Mouse (Mus musculus): Measurements from ENCODE around the gene Gm13083. TPM values are rescaled to one million over a fixed set of nuclear protein-coding genes. Genes with fewer than 3 reads are reported as not detected.
"Not testable (repeated sequence)": the region's sequence is repeated elsewhere in the genome, so short reads cannot be mapped to it uniquely, and the experiment has no call there.

Gm13083 gene
- total RNA-seq (2021) = not detected
- long read RNA-seq, experiment 1 = 0 reads
- long read RNA-seq, experiment 2 = 0 reads

DNA sequence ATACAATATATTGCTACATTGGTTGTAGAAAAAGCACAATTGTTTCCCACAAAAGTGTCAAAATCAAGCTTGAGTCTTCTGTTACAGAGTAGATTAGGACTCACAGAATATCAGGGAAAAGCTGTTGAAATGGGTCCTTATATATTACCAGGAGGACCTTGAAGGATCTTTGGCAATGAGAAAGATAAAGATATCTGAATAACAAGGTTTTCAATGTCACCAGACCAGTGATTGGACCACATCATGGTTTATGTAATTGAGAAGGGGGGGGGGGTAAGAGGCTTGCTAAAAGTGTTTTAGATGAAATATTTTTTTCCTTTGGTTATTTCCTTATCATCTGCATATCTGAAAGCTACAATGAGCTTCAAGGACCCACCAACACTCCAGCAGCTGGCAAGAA, at the start of gene Gm13083:
Gm13083 (plus strand) TSS at position 301 of the 400 bp plus-strand sequence.
- not testable (repeated sequence) for DNase-seq

DNA sequence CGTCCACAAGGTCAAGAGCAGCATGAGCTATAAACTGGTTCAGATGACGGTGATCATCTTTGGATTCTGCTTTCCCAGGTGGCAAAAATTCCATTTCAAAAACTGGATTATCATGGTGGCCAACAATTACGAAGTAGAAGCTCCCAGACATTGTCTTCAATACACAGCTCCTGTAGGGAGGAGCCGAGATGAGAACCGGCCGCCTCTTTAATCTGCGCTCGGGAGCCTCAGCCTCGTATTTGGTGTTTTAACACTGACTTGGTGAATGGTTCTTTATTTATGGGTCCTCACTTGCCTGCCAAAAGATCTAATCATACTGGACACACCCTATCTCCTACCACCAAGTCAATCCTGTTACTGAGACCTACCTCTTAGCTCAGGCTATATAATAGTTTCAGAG, 2.9 kb upstream of the Gm13083 start:
- not testable (repeated sequence) for DNase-seq

DNA sequence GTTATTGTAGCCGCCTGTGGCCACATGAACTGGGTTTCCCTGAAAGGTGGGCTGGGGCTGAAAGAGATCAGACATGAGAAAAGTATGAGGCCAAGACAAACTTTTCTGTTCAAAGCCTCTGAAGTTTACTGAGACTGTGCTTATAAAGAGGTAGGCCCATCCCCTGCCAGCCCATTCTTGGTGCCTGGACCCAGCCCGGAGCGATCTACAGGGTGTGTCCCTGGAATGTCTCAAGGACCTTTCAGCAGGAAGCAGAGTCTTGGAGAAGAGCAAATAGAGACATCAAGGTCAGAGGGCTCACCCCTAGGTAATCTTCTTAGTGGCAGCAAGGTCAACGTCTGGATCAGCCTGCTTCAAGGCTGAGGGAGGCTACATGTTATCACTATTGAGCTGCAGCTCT, 3.3 kb downstream of the Gm13083 start:
- not testable (repeated sequence) for DNase-seq

DNA sequence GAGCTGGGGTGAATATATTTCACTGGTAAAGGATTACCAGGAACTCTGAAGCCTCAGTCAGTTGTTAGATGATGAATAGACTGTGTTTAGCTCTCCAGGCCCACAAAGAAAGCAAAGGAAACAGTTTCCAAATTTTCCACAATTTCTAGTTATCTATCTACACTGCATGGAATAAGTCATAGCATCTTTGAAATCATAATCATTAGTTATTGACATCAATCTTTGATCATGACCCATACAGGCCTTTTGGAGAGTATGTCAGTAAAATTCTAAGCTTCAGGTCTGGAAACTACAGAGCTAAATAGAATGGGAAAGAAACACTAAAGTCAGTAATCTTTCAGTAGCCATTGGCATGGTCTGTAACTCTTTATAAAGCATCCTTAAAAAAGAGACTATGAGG, 42.3 kb downstream of the Gm13083 start, which contains the start of gene Gm13088:
Gm13088 (minus strand) TSS at position 101 of the 400 bp plus-strand sequence.
- DNase-seq = not testable (repeated sequence)

Other genes with a start within 250 kb of the Gm13083 start
- gene Pramel1, start 220.6 kb upstream of the Gm13083 start, total RNA-seq (2021) = not detected
- 10 to 100 TPM; 11.5 to 12.3 TPM for gene Pramef8, start 202.6 kb upstream of the Gm13083 start, total RNA-seq (2021)
- not detected for gene Oog4, start 164.7 kb upstream of the Gm13083 start, total RNA-seq (2021)
- gene Gm13043, start 103.7 kb upstream of the Gm13083 start, total RNA-seq (2021) = not detected
- not detected for gene Gm13040, start 79.0 kb upstream of the Gm13083 start, total RNA-seq (2021)
- not detected for gene BC080695, start 63.3 kb upstream of the Gm13083 start, total RNA-seq (2021)
- not detected for gene Gm13057, start 63.3 kb upstream of the Gm13083 start, total RNA-seq (2021)
- not detected for gene Gm13088, start 42.2 kb downstream of the Gm13083 start, total RNA-seq (2021)
- gene Gm13089, start 87.7 kb downstream of the Gm13083 start, total RNA-seq (2021) = not detected
- not detected for gene Gm13078, start 104.5 kb downstream of the Gm13083 start, total RNA-seq (2021)
- gene Gm13023, start 174.3 kb downstream of the Gm13083 start, total RNA-seq (2021) = not detected
- gene Gm13084, start 201.1 kb downstream of the Gm13083 start, total RNA-seq (2021) = not detected
- not detected for gene Gm13103, start 231.5 kb downstream of the Gm13083 start, total RNA-seq (2021)